Mouse (Mus musculus) bone marrow macrophage, adult 2 months (primary cell): ENCODE results near the gene Kdm4b. TPM values are rescaled to one million over a fixed set of nuclear protein-coding genes. Genes with fewer than 3 reads are reported as not detected.

Experiments
- H3K27ac ChIP-seq: 2 replicates; pipeline ENCODE4 v1.5.1; 2012; ENCODE audit warnings: low read depth, low read length; ENCODE audit not compliant: insufficient read depth
- H3K4me1 ChIP-seq: 2 replicates; pipeline ENCODE4 v1.6.1; 2012; ENCODE audit warnings: low read length; ENCODE audit not compliant: control insufficient read depth, insufficient read depth
- H3K4me3 ChIP-seq: 2 replicates; pipeline ENCODE4 v1.5.1; 2012; ENCODE audit warnings: mild to moderate bottlenecking, low read length, moderate library complexity; ENCODE audit not compliant: insufficient read depth
- CTCF ChIP-seq: IDR thresholded peaks from 2 replicates; pipeline ENCODE4 v1.5.1; 2012; ENCODE audit warnings: low read depth, mild to moderate bottlenecking, low read length, moderate library complexity
- POLR2A ChIP-seq: IDR thresholded peaks from 2 replicates; pipeline ENCODE4 v1.6.1; 2012; ENCODE audit warnings: mild to moderate bottlenecking, low read depth, low read length, borderline replicate concordance
- polyA plus RNA-seq: library from polyadenylated mRNA; stranded (reverse); fragments of >200 nt; gene quantifications from 2 replicates; pipeline ENCODE4 v1.2.4, GENCODE M21; 2012; ENCODE audit not compliant: missing spikeins, insufficient read depth, insufficient read length

Kdm4b gene
- polyA plus RNA-seq, 1 experiment = 17.3 TPM

- H3K27ac ChIP-seq = no peak overlapping the region
- no peak for TF ChIP-seq CTCF
- no peak for TF ChIP-seq POLR2A
- no peak overlapping the region for H3K4me3 ChIP-seq
- peaks cover 2% of the 10 kb centered on the region for H3K4me1 ChIP-seq
Observed at GRCm38 (mm10) chr17:56380286-56380685, 54.4 kb downstream of the Kdm4b start.

DNA sequence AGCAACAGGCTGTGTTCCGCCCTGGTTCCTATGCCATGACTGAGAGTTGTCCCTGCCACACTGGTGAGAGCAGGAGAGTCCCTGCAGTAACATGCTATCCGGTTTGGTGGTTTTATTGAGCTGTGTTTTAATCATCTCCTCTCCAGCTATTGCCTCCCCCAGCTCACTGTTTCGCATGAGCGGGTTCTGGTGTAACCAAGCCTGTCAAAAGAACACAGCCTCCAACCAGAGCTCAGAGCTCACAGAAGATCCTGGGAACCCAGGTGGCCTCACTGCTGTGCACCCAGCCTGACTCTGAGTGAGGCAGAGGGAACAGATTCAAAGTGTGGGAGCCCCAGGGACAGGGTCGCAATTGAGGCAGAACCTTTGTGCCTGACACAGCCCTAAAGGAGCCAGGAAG lies 55.3 kb downstream of the Kdm4b start:
- Histone ChIP-seq H3K27ac (no peak overlapping the region), H3K4me1 (no peaks in the 10 kb centered on the region), H3K4me3 (no peak overlapping the region)
- TF ChIP-seq CTCF (no peak), POLR2A (no peak)

DNA sequence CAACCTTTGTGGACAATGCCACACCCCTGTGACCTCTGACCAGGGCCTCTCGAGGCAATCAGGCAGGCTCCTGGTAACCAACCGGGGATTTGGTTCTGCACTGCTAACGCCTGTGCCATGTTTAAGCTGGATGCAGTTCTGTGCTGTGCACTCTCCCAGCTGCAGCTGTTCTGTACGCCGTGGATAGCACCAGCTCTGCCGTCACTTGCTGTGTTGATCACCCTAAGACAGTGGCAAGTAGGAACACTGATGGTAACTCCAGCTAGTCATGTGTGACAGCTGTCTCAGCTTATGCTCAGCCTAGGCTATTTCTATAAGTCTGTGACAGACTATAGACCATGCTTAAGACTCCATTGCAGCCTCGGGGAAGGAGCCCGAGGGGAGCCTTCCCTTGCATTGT lies 57.1 kb downstream of the Kdm4b start:
- TF ChIP-seq POLR2A = no peak
- TF ChIP-seq CTCF = no peak
- Histone ChIP-seq H3K27ac (no peak overlapping the region), H3K4me3 (no peak overlapping the region), H3K4me1 (no peaks in the 10 kb centered on the region)

- no peaks in the 10 kb centered on the region for H3K4me1 ChIP-seq
- no peak overlapping the region for H3K4me3 ChIP-seq
Observed at GRCm38 (mm10) chr17:56384903-56385302, 59.0 kb downstream of the Kdm4b start.

DNA sequence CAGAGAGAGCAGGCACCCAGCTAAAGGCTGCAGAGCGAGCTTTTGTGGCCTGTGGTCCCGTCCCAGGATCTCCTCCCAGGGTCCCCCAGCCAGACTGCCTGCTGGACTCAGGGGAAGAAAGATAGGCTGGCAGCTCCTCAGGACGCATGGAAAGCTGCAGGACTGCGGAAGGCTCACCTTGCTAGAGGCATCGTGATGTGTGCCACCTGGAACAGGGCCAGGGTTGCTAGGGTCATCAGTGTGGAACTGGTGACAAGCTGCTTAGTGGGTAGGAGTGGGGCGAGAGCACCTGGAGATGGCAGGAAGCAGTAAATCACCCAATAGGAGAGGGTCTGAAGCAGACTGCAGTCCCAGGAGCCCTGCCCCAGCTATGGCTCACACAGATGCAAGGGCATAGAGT lies 61.8 kb downstream of the Kdm4b start:
- Histone ChIP-seq H3K27ac (no peak overlapping the region), H3K4me3 (no peak overlapping the region), H3K4me1 (no peaks in the 10 kb centered on the region)
- TF ChIP-seq POLR2A = no peak
- no peak for TF ChIP-seq CTCF

More at GRCm38 (mm10) chr17:56384903-56385302, 59.0 kb downstream of the Kdm4b start:
- no peak for TF ChIP-seq CTCF
- no peak for TF ChIP-seq POLR2A
- no peak overlapping the region for H3K27ac ChIP-seq

DNA sequence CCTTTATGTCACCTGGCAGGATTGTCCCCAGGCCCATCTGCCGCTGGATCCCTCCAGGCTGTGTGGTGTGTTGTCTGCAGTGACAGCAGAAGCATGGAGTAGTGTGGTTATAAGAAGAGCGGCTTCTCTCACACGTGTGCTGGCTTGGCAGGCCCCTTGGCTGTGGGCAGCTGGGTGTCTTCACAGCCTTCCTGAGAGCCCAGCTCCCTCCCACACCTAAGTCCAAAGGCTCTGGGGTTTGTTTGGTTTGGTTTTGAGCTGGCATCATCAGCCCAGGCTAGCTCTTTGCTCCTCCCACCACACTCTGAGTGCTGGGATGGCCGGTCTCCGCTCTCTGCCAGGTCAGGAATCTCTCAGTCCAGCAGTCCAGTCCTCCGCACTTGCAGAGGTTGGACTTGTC lies 67.4 kb downstream of the Kdm4b start:
- no peak overlapping the region for H3K4me3 ChIP-seq
- no peaks in the 10 kb centered on the region for H3K4me1 ChIP-seq
- no peak for TF ChIP-seq CTCF
- TF ChIP-seq POLR2A = no peak
- no peak overlapping the region for H3K27ac ChIP-seq

- Histone ChIP-seq H3K4me1 (no peaks in the 10 kb centered on the region), H3K27ac (no peak overlapping the region), H3K4me3 (no peak overlapping the region)
- TF ChIP-seq POLR2A (no peak), CTCF (no peak)
Observed at GRCm38 (mm10) chr17:56393889-56394288, 68.0 kb downstream of the Kdm4b start.

- Histone ChIP-seq H3K4me3 (no peak overlapping the region), H3K27ac (no peak overlapping the region), H3K4me1 (no peaks in the 10 kb centered on the region)
- TF ChIP-seq CTCF = no peak
- TF ChIP-seq POLR2A = no peak
Observed at GRCm38 (mm10) chr17:56396051-56396450, 70.2 kb downstream of the Kdm4b start.

DNA sequence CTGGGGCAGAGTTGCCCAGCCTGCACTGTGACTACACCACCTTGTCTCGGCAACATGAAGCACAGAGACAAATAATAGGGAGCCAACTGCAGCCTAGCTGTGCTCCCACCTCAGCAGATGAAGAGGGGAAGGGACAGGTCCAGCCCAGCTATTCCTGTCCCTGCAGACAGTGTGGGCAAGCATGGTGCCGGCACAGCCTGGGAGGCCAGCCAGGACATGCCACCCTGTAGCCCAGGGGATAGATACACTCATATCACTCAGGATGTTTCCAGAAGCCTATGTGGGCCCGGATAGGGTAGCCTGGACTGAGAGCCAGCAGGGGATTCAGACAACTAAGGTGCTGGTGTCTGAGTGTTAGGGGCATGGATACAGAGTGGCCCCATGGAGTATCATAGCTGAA lies 74.4 kb downstream of the Kdm4b start:
- TF ChIP-seq POLR2A (no peak), CTCF (no peak)

DNA sequence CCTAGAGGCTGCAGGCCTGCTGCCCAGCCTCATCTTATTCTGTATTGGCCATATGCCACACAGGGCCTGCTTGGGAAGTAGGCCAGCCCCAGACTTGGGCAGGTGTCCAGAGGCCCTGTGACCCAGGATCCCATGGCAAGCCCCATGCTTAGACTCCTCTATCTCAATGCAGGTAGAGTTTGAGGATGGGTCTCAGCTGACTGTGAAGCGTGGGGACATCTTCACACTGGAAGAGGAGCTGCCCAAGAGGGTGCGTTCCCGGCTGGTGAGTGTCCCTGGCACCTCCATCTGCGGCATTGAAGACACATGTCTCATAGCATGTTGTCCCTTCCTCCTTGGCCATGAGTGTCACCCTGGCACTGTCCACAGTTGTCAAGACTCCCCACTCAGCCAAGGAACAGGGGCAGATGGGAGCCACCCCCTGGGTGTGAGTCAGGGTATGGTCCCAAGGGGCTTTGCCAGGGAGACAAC lies 75.2 kb downstream of the Kdm4b start:
- Histone ChIP-seq H3K4me3 (no peak overlapping the region), H3K4me1 (peaks cover 11% of the 10 kb centered on the region), H3K27ac (no peak overlapping the region)
- TF ChIP-seq POLR2A (no peak), CTCF (no peak)

More for the DNA sequence above, 74.4 kb downstream of the Kdm4b start:
- Histone ChIP-seq H3K4me3 (no peak overlapping the region), H3K4me1 (peaks cover 3% of the 10 kb centered on the region), H3K27ac (no peak overlapping the region)

GRCm38 (mm10) chr17:56405341-56405740 lies 79.5 kb downstream of the Kdm4b start:
- TF ChIP-seq CTCF = no peak
- TF ChIP-seq POLR2A = no peak
- peaks cover 18% of the 10 kb centered on the region for H3K4me1 ChIP-seq
- no peak overlapping the region for H3K4me3 ChIP-seq
- no peak overlapping the region for H3K27ac ChIP-seq
